Comparison of ENCODE assay signal across 8 mouse cellular contexts in genomic region chr12:110992128-110992553, GRCm38 (mm10). TPM values are rescaled to one million over a fixed set of nuclear protein-coding genes. Genes with fewer than 3 reads are reported as not detected.
DNase-seq lines count a peak whose midpoint lies in the region; ATAC-seq and TF ChIP-seq lines count a peak whose summit lies in the region.

No protein-coding gene starts in this region.

- H3K9me3 ChIP-seq in hindbrain, embryonic 10.5 days = no peaks in the 10 kb centered on the region
- no peaks in the 10 kb centered on the region for H3K9me3 ChIP-seq in lung, embryonic 16.5 days (ENCODE audit: control insufficient read depth, low read length)

- no peaks in the 10 kb centered on the region for H3K36me3 ChIP-seq in hindbrain, embryonic 10.5 days
- H3K36me3 ChIP-seq in lung, embryonic 16.5 days (ENCODE audit: control insufficient read depth, insufficient read depth, low read length) = no peaks in the 10 kb centered on the region
- H3K36me3 ChIP-seq in thymus, adult 2 months (ENCODE audit: control insufficient read depth, insufficient read depth, low read length) = no peaks in the 10 kb centered on the region

- peak; percentile 99 for TF ChIP-seq CTCF in thymus, adult 2 months (IDR thresholded peaks at IDR 0.05; ENCODE audit: borderline replicate concordance, control insufficient read depth, extremely low read depth, insufficient read depth, low read length, poor library complexity)

- H3K4me1 ChIP-seq in hindbrain, embryonic 10.5 days (replicated peaks) = peaks cover 23% of the 10 kb centered on the region
- peaks cover 10% of the 10 kb centered on the region for H3K4me1 ChIP-seq in lung, embryonic 16.5 days (replicated peaks; ENCODE audit: control insufficient read depth, insufficient read depth, low read length)
- peaks cover 4% of the 10 kb centered on the region; the same call in 1 of the 2 replicates for H3K4me1 ChIP-seq in thymus, adult 2 months (replicated peaks; ENCODE audit: control insufficient read depth, insufficient read depth, low read length)

- peak overlapping the region; percentile 94 for H3K27ac ChIP-seq in hindbrain, embryonic 10.5 days
- peak overlapping the region; percentile 86 for H3K27ac ChIP-seq in lung, embryonic 16.5 days (ENCODE audit: low read length)
- peak overlapping the region; percentile 12; the same call in 1 of the 2 replicates for H3K27ac ChIP-seq in thymus, adult 2 months (ENCODE audit: control insufficient read depth, insufficient read depth, low read length)

- no peak for TF ChIP-seq POLR2A in thymus, adult 2 months (IDR thresholded peaks at IDR 0.05; ENCODE audit: control insufficient read depth, extremely low read depth, insufficient read depth, low read length, poor library complexity)

- peak overlapping the region; percentile 81 for H3K9ac ChIP-seq in lung, embryonic 16.5 days (ENCODE audit: low read length)

- H3K4me3 ChIP-seq in hindbrain, embryonic 10.5 days = peak overlapping the region; percentile 62
- H3K4me3 ChIP-seq in lung, embryonic 16.5 days (ENCODE audit: low read length) = peak overlapping the region; percentile 62
- H3K4me3 ChIP-seq in thymus, adult 2 months (ENCODE audit: control insufficient read depth, insufficient read depth, low read length) = peak overlapping the region; percentile 60

- under 1% methylated on average over 24 of the region's 24 CpGs for whole genome bisulfite sequencing in hindbrain, embryonic 10.5 days
- WGBS in lung, embryonic 16.5 days = under 1% methylated on average over 24 of the region's 24 CpGs
- under 1% methylated on average over 24 of the region's 24 CpGs for WGBS in thymus, adult 2 months

- H3K4me2 ChIP-seq in lung, embryonic 16.5 days (ENCODE audit: low read depth, low read length) = peak overlapping the region; percentile 77

- H3K27me3 ChIP-seq in hindbrain, embryonic 10.5 days (ENCODE audit: insufficient read depth, poor library complexity, severe bottlenecking) = no peaks in the 10 kb centered on the region
- H3K27me3 ChIP-seq in lung, embryonic 16.5 days (ENCODE audit: control insufficient read depth, insufficient read depth, low read depth, low read length) = no peaks in the 10 kb centered on the region
- no peaks in the 10 kb centered on the region for H3K27me3 ChIP-seq in thymus, adult 2 months (ENCODE audit: control insufficient read depth, insufficient read depth, low read length)

- ATAC-seq in frontal cortex, adult (ENCODE audit: low TSS enrichment) = peak; percentile 84
- peak; percentile 92 for ATAC-seq in lung, embryonic 16.5 days (ENCODE audit: low read depth)

- peak; percentile 93 for DNase-seq in Muller cell, postnatal 12 days (ENCODE audit: inconsistent ontology term)
- DNase-seq in cerebellum, adult 9-10 months = peak; percentile 96
- DNase-seq in hindbrain, embryonic 10.5 days (ENCODE audit: low spot score) = peak; percentile 94
- peak; percentile 88 for DNase-seq in layer of hippocampus, adult 9-11 months
- DNase-seq in ovary, adult 18-20 months (ENCODE audit: low spot score) = peak; percentile 78
- peak; percentile 93 for DNase-seq in thymus, adult 2 months

RNA-seq across cellular contexts. Expression of gene Ankrd9, which starts 13.3 kb away (rescaled TPM):
- 16.2 and 16.6 TPM in 2 replicates for polyA plus RNA-seq in hindbrain, embryonic 10.5 days (2016; fragmentation: Nextera tagmentation; extraction: Ambion mirVana)
- 11.8 and 13.6 TPM in 2 replicates for polyA plus RNA-seq in lung, embryonic 16.5 days (2015; fragmentation: Nextera tagmentation; extraction: Ambion mirVana)
- polyA plus RNA-seq in thymus, adult 2 months (2012; rRNA removed) = 32.6 and 33.0 TPM in 2 replicates

RNA-seq across cellular contexts. Expression of gene Rcor1, which starts 47.0 kb away (rescaled TPM):
- polyA plus RNA-seq in hindbrain, embryonic 10.5 days (2016; fragmentation: Nextera tagmentation; extraction: Ambion mirVana) = 5.0 and 6.6 TPM in 2 replicates
- polyA plus RNA-seq in lung, embryonic 16.5 days (2015; fragmentation: Nextera tagmentation; extraction: Ambion mirVana) = 8.8 and 10.4 TPM in 2 replicates
- polyA plus RNA-seq in thymus, adult 2 months (2012; rRNA removed) = 21.9 and 24.4 TPM in 2 replicates

Comparison
In these comparisons a context has a peak if more than half of its experiments do, and no peak if none do; other contexts are left out.
1. Peak in every context shown above with its lines: DNase-seq, ATAC-seq, H3K4me3 ChIP-seq and H3K27ac ChIP-seq.
2. H3K27ac ChIP-seq: peak in every context shown above with its lines; median percentile 94 in hindbrain, embryonic 10.5 days; 86 in lung, embryonic 16.5 days; 12 in thymus, adult 2 months.